Mouse (Mus musculus) liver, postnatal 0 days (tissue): ENCODE results near the gene Aox2.

ENCODE experiments used
- CTCF ChIP-seq: sonication (generic); IDR thresholded peaks from 2 replicates; pipeline ENCODE4 v1.5.1; 2016; ENCODE audit warnings: antibody characterized with exemption, low read depth
- EP300 ChIP-seq: IDR thresholded peaks from 2 replicates; pipeline ENCODE4 v1.6.1; 2016; ENCODE audit warnings: antibody characterized with exemption, low read depth, mild to moderate bottlenecking

GRCm38 (mm10) chr1:58410776-58411175 lies 132.7 kb downstream of the Aox2 start:
- no peak for TF ChIP-seq CTCF
- no peak for TF ChIP-seq EP300
